ENCODE assay signal across 8 mouse cellular contexts in genomic region chr17:33909077-33909868, GRCm38 (mm10). TPM values are rescaled to one million over a fixed set of nuclear protein-coding genes. Genes with fewer than 3 reads are reported as not detected.
DNase-seq lines count a peak whose midpoint lies in the region; ATAC-seq and TF ChIP-seq lines count a peak whose summit lies in the region.

Daxx (plus strand) TSS chr17:33909414.

- H3K36me3 ChIP-seq in embryonic facial prominence, embryonic 13.5 days = peaks cover 34% of the 10 kb centered on the region
- no peaks in the 10 kb centered on the region; the same call in 1 of the 2 replicates for H3K36me3 ChIP-seq in kidney, adult 2 months (ENCODE audit: control insufficient read depth, insufficient read depth, low read length)
- peaks cover 38% of the 10 kb centered on the region for H3K36me3 ChIP-seq in limb, embryonic 12.5 days
- H3K36me3 ChIP-seq in midbrain, embryonic 15.5 days (replicated peaks) = peaks cover 16% of the 10 kb centered on the region
- peaks cover 27% of the 10 kb centered on the region for H3K36me3 ChIP-seq in spleen, adult 2 months (ENCODE audit: control insufficient read depth, insufficient read depth, low read length)

- H3K9ac ChIP-seq in embryonic facial prominence, embryonic 13.5 days = peak within 1 kb of the TSS; percentile 91
- H3K9ac ChIP-seq in limb, embryonic 12.5 days (replicated peaks) = peak within 1 kb of the TSS; percentile 81
- peak within 1 kb of the TSS; percentile 82 for H3K9ac ChIP-seq in midbrain, embryonic 15.5 days

- WGBS in embryonic facial prominence, embryonic 13.5 days = under 1% methylated on average over 68 of the region's 68 CpGs
- WGBS in kidney, adult 2 months = under 1% methylated on average over 67 of the region's 68 CpGs
- WGBS in limb, embryonic 12.5 days = under 1% methylated on average over 68 of the region's 68 CpGs
- WGBS in midbrain, embryonic 15.5 days = under 1% methylated on average over 68 of the region's 68 CpGs
- WGBS in spleen, adult 2 months = under 1% methylated on average over 68 of the region's 68 CpGs

- peak within 1 kb of the TSS; percentile 97 for H3K4me2 ChIP-seq in embryonic facial prominence, embryonic 13.5 days
- H3K4me2 ChIP-seq in limb, embryonic 12.5 days = peak within 1 kb of the TSS; percentile 94
- H3K4me2 ChIP-seq in midbrain, embryonic 15.5 days = peak within 1 kb of the TSS; percentile 93

- H3K9me3 ChIP-seq in embryonic facial prominence, embryonic 13.5 days = no peaks in the 10 kb centered on the region
- H3K9me3 ChIP-seq in limb, embryonic 12.5 days = no peaks in the 10 kb centered on the region
- H3K9me3 ChIP-seq in midbrain, embryonic 15.5 days = no peaks in the 10 kb centered on the region

- peak within 1 kb of the TSS; percentile 95 for H3K4me3 ChIP-seq in embryonic facial prominence, embryonic 13.5 days
- peak within 1 kb of the TSS; percentile 70 for H3K4me3 ChIP-seq in kidney, adult 2 months (ENCODE audit: insufficient read depth, low read depth, low read length)
- peak within 1 kb of the TSS; percentile 75 for H3K4me3 ChIP-seq in limb, embryonic 12.5 days (replicated peaks)
- H3K4me3 ChIP-seq in midbrain, embryonic 15.5 days = peak within 1 kb of the TSS; percentile 70
- peak within 1 kb of the TSS; percentile 76 for H3K4me3 ChIP-seq in spleen, adult 2 months (ENCODE audit: extremely low read depth, insufficient read depth, insufficient read length)

- TF ChIP-seq CTCF in kidney, adult 2 months (conservative IDR thresholded peaks at IDR 0.05; ENCODE audit: insufficient read depth, insufficient read length, low read depth, low read length) = no peak
- no peak for TF ChIP-seq CTCF in spleen, adult 2 months (IDR thresholded peaks at IDR 0.05; ENCODE audit: extremely low read depth, insufficient read depth, insufficient read length, insufficient replicate concordance)

- peak; percentile 99 for DNase-seq in 3134 (ENCODE audit: extremely low read depth, insufficient read length, low spot score)
- peak; percentile 100 for DNase-seq in adrenal gland, postnatal 36 days
- DNase-seq in heart, adult 18-20 months = peak; percentile 98 to 99
- peak; percentile 99 for DNase-seq in kidney, adult 2 months
- peak; percentile 95 to 99 for DNase-seq in spleen, adult 2 months (ENCODE audit: low read depth in 1 of 2, low spot score in 2 of 2)

- ATAC-seq in embryonic facial prominence, embryonic 13.5 days (ENCODE audit: insufficient number of reproducible peaks, insufficient read depth, low FRiP score, low TSS enrichment, low read depth) = peak; percentile 96
- peak; percentile 96 for ATAC-seq in limb, embryonic 12.5 days (ENCODE audit: insufficient number of reproducible peaks, insufficient read depth, low FRiP score, low TSS enrichment, low read depth)
- peak; percentile 97 for ATAC-seq in midbrain, embryonic 15.5 days (replicated peaks)

- H3K4me1 ChIP-seq in embryonic facial prominence, embryonic 13.5 days = peaks cover 31% of the 10 kb centered on the region
- peaks cover 4% of the 10 kb centered on the region; the same call in 1 of the 2 replicates for H3K4me1 ChIP-seq in kidney, adult 2 months (ENCODE audit: control insufficient read depth, insufficient read depth, low read length)
- H3K4me1 ChIP-seq in limb, embryonic 12.5 days (replicated peaks) = peaks cover 29% of the 10 kb centered on the region
- H3K4me1 ChIP-seq in midbrain, embryonic 15.5 days = peaks cover 24% of the 10 kb centered on the region
- H3K4me1 ChIP-seq in spleen, adult 2 months (ENCODE audit: control insufficient read depth, insufficient read depth, insufficient read length) = no peaks in the 10 kb centered on the region; the same call in 1 of the 2 replicates

- peak within 1 kb of the TSS; percentile 91 for H3K27ac ChIP-seq in embryonic facial prominence, embryonic 13.5 days
- H3K27ac ChIP-seq in kidney, adult 2 months (ENCODE audit: insufficient read depth, low read depth, low read length) = peak within 1 kb of the TSS; percentile 78
- H3K27ac ChIP-seq in limb, embryonic 12.5 days = peak within 1 kb of the TSS; percentile 91
- H3K27ac ChIP-seq in midbrain, embryonic 15.5 days = peak within 1 kb of the TSS; percentile 86
- peak within 1 kb of the TSS; percentile 92 for H3K27ac ChIP-seq in spleen, adult 2 months (ENCODE audit: insufficient read depth, low read length)

- no peaks in the 10 kb centered on the region for H3K27me3 ChIP-seq in embryonic facial prominence, embryonic 13.5 days
- no peaks in the 10 kb centered on the region for H3K27me3 ChIP-seq in kidney, adult 2 months (replicated peaks; ENCODE audit: control insufficient read depth, insufficient read depth, low read length)
- no peaks in the 10 kb centered on the region for H3K27me3 ChIP-seq in limb, embryonic 12.5 days
- H3K27me3 ChIP-seq in midbrain, embryonic 15.5 days (replicated peaks) = no peaks in the 10 kb centered on the region
- no peaks in the 10 kb centered on the region for H3K27me3 ChIP-seq in spleen, adult 2 months (ENCODE audit: control insufficient read depth, insufficient read depth, low read length)

- TF ChIP-seq POLR2A in kidney, adult 2 months (IDR thresholded peaks at IDR 0.05; ENCODE audit: low read depth, low read length) = peak; percentile 16
- peak; percentile 58 for TF ChIP-seq POLR2A in spleen, adult 2 months (IDR thresholded peaks at IDR 0.05; ENCODE audit: low read depth, low read length)

RNA-seq across cellular contexts. Expression of gene Daxx, which starts in this region (rescaled TPM):
- total RNA-seq in adrenal gland, postnatal 36 days (2021) = 10 to 100 TPM; 29.2 to 30.2 TPM
- 57.7 and 58.9 TPM in 2 replicates for polyA plus RNA-seq in embryonic facial prominence, embryonic 13.5 days (2015; fragmentation: Nextera tagmentation; extraction: Ambion mirVana)
- 10 to 100 TPM; 12.3 to 20.7 TPM for total RNA-seq in heart, adult 18-20 months (2021)
- 33.3 and 35.0 TPM in 2 replicates for polyA plus RNA-seq in kidney, adult 2 months (2012; rRNA removed)
- 66.2 and 79.3 TPM in 2 replicates for polyA plus RNA-seq in limb, embryonic 12.5 days (2016; fragmentation: Nextera tagmentation; extraction: Ambion mirVana)
- polyA plus RNA-seq in midbrain, embryonic 15.5 days (2015; fragmentation: Nextera tagmentation; extraction: Ambion mirVana) = 59.4 and 61.1 TPM in 2 replicates
- 56.8 and 65.6 TPM in 2 replicates for polyA plus RNA-seq in spleen, adult 2 months (2012; rRNA removed)

Comparison
In these comparisons a context has a peak if more than half of its experiments do, and no peak if none do; other contexts are left out.
1. Peak in every context shown above with its lines: DNase-seq, ATAC-seq, H3K4me3 ChIP-seq and H3K27ac ChIP-seq.